Mouse (Mus musculus) CH12.LX (cell line): Measurements from ENCODE around the gene Amd1. TPM values are rescaled to one million over a fixed set of nuclear protein-coding genes. Genes with fewer than 3 reads are reported as not detected.

Experiments used
- DNase-seq: peaks from one replicate; pipeline ENCODE4 v3.0.0-alpha.2; 2013; ENCODE audit errors: extremely low read depth
- H3K27ac ChIP-seq: 2 replicates; pipeline ENCODE4 v1.5.1; 2012; ENCODE audit warnings: low read depth, mild to moderate bottlenecking, control low read depth, moderate library complexity; ENCODE audit not compliant: insufficient read depth
- H3K27me3 ChIP-seq: replicated peaks from 2 replicates; pipeline ENCODE3; 2012; ENCODE audit warnings: inconsistent platforms
- H3K36me3 ChIP-seq, 2 experiments: replicated peaks in 1 of 2; 2 replicates each; pipeline versions ENCODE3 to v1.6.1; 2012; ENCODE audit warnings: inconsistent platforms in 1 of 2, low read length in 1 of 2, mild to moderate bottlenecking in 1 of 2, mixed read lengths in 1 of 2, moderate library complexity in 1 of 2; ENCODE audit not compliant: control insufficient read depth in 1 of 2, insufficient read depth in 1 of 2
- H3K4me1 ChIP-seq, 2 experiments: 2 replicates each; pipeline ENCODE4 v1.6.1; 2012; ENCODE audit warnings: inconsistent platforms in 1 of 2, moderate library complexity in 1 of 2; ENCODE audit not compliant: insufficient read depth in 2 of 2, control insufficient read depth in 1 of 2
- H3K4me2 ChIP-seq: 2 replicates; pipeline ENCODE4 v1.6.1; 2012; ENCODE audit warnings: low read depth, mild to moderate bottlenecking, control low read depth; ENCODE audit not compliant: poor library complexity, insufficient read depth, severe bottlenecking
- H3K4me3 ChIP-seq, 3 experiments: fragments of 150-350 bp in 1 of 3; sonication (generic) in 1 of 3; replicated peaks in 1 of 3; 2 replicates each; pipeline versions ENCODE3 to v1.5.1; 2011 to 2012; ENCODE audit warnings: low read depth in 2 of 3, low read length in 2 of 3, mild to moderate bottlenecking in 2 of 3, moderate library complexity in 2 of 3, control low read depth in 1 of 3, improper control_type of control experiment in 1 of 3, inconsistent platforms in 1 of 3, mixed read lengths in 1 of 3; ENCODE audit not compliant: poor library complexity in 1 of 3
- H3K79me2 ChIP-seq: replicated peaks from 2 replicates; pipeline ENCODE4 v1.6.1; 2012; ENCODE audit warnings: mild to moderate bottlenecking, moderate library complexity; ENCODE audit not compliant: control insufficient read depth, poor library complexity, insufficient read depth, severe bottlenecking; ENCODE audit errors: extremely low read depth
- H3K9ac ChIP-seq: 2 replicates; pipeline ENCODE4 v1.6.1; 2012; ENCODE audit warnings: low read depth, mild to moderate bottlenecking, control low read depth, moderate library complexity; ENCODE audit not compliant: insufficient read depth
- H3K9me3 ChIP-seq: replicated peaks from 2 replicates; pipeline ENCODE3; 2012; ENCODE audit warnings: low read length, inconsistent platforms, mixed read lengths
- CHD2 ChIP-seq: IDR thresholded peaks from 2 replicates; pipeline ENCODE4 v1.6.1; 2011; ENCODE audit warnings: low read length, improper control_type of control experiment
- CTCF ChIP-seq, 2 experiments: IDR thresholded peaks in 1 of 2; conservative IDR thresholded peaks in 1 of 2; 2 replicates each; pipeline ENCODE4 v1.5.1; 2011 to 2012; ENCODE audit warnings: low read depth in 2 of 2, low read length in 2 of 2, improper control_type of control experiment in 1 of 2, inconsistent platforms in 1 of 2, mild to moderate bottlenecking in 1 of 2, moderate library complexity in 1 of 2
- E2F4 ChIP-seq: IDR thresholded peaks from 2 replicates; pipeline ENCODE4 v1.6.1; 2011; ENCODE audit warnings: low read depth, low read length, improper control_type of control experiment; ENCODE audit not compliant: insufficient replicate concordance
- ELF1 ChIP-seq: IDR thresholded peaks from 2 replicates; pipeline ENCODE4 v1.6.1; 2014; ENCODE audit warnings: low read depth, mild to moderate bottlenecking, inconsistent platforms, low read length, improper control_type of control experiment
- EP300 ChIP-seq: IDR thresholded peaks from 2 replicates; pipeline ENCODE4 v1.6.1; 2011; ENCODE audit warnings: low read length, improper control_type of control experiment
- ETS1 ChIP-seq: conservative IDR thresholded peaks from 2 replicates; pipeline ENCODE4 v1.6.1; 2012; ENCODE audit warnings: low read depth, mild to moderate bottlenecking, inconsistent platforms, low read length, improper control_type of control experiment, moderate library complexity
- IRF4 ChIP-seq: IDR thresholded peaks from 2 replicates; pipeline ENCODE4 v1.6.1; 2014; ENCODE audit warnings: low read depth, mild to moderate bottlenecking, inconsistent platforms, low read length, improper control_type of control experiment
- JUND ChIP-seq: conservative IDR thresholded peaks from 2 replicates; pipeline ENCODE4 v1.6.1; 2011; ENCODE audit warnings: low read depth, low read length, improper control_type of control experiment
- MAX ChIP-seq: IDR thresholded peaks from 2 replicates; pipeline ENCODE4 v1.6.1; 2011; ENCODE audit warnings: low read length, improper control_type of control experiment
- NRF1 ChIP-seq: IDR thresholded peaks from 2 replicates; pipeline ENCODE4 v1.6.1; 2014; ENCODE audit warnings: low read depth, mild to moderate bottlenecking, inconsistent platforms, low read length, improper control_type of control experiment, moderate library complexity
- PAX5 ChIP-seq: IDR thresholded peaks from 2 replicates; pipeline ENCODE4 v1.6.1; 2012; ENCODE audit warnings: low read length, inconsistent platforms, mixed read lengths
- POLR2AphosphoS2 ChIP-seq: IDR thresholded peaks from 2 replicates; pipeline ENCODE4 v1.6.1; 2011; ENCODE audit warnings: low read depth, low read length, improper control_type of control experiment
- RAD21 ChIP-seq: IDR thresholded peaks from 2 replicates; pipeline ENCODE4 v1.6.1; 2011; ENCODE audit warnings: low read depth, mild to moderate bottlenecking, low read length, improper control_type of control experiment, moderate library complexity
- RCOR1 ChIP-seq: conservative IDR thresholded peaks from 2 replicates; pipeline ENCODE4 v1.6.1; 2012; ENCODE audit warnings: low read depth, mild to moderate bottlenecking, inconsistent platforms, low read length, improper control_type of control experiment
- SIN3A ChIP-seq: IDR thresholded peaks from 2 replicates; pipeline ENCODE4 v1.6.1; 2012; ENCODE audit warnings: low read length, improper control_type of control experiment, inconsistent platforms
- UBTF ChIP-seq: IDR thresholded peaks from 2 replicates; pipeline ENCODE4 v1.6.1; 2012; ENCODE audit warnings: low read depth, mild to moderate bottlenecking, inconsistent platforms, low read length, improper control_type of control experiment, moderate library complexity
- USF2 ChIP-seq: conservative IDR thresholded peaks from 2 replicates; pipeline ENCODE4 v1.6.1; 2011; ENCODE audit warnings: low read depth, low read length, improper control_type of control experiment
- ZKSCAN1 ChIP-seq: IDR thresholded peaks from 2 replicates; pipeline ENCODE4 v1.6.1; 2012; ENCODE audit warnings: low read depth, inconsistent platforms, low read length, improper control_type of control experiment, borderline replicate concordance
- ZMIZ1 ChIP-seq: IDR thresholded peaks from 2 replicates; pipeline ENCODE4 v1.6.1; 2012; ENCODE audit warnings: low read depth, mild to moderate bottlenecking, inconsistent platforms, low read length, improper control_type of control experiment
- ZNF384 ChIP-seq: IDR thresholded peaks from 2 replicates; pipeline ENCODE4 v1.6.1; 2012; ENCODE audit warnings: low read depth, low read length, improper control_type of control experiment, inconsistent platforms
- dilution Hi-C: fragments of 300-500 bp; cut with MboI; formaldehyde crosslinking; loops from 2 replicates; pipeline ENCODE4 v1.14.3; 2020; ENCODE audit warnings: low sequenced_read_pairs; ENCODE audit not compliant: extremely low pct_unique_long_range_greater_than_20kb, extremely low pct_ligation_motif_present
- in situ Hi-C: fragments of 300-500 bp; cut with MboI; formaldehyde crosslinking; loops from 3 replicates; pipeline ENCODE4 v1.14.3; 2019; ENCODE audit warnings: low sequenced_read_pairs, low pct_ligation_motif_present, low pct_unique_long_range_greater_than_20kb, mixed read lengths
- polyA plus RNA-seq: library from polyadenylated mRNA; unstranded; fragments of >175 nt; gene quantifications from 2 replicates; pipeline ENCODE4 v1.2.1, GENCODE M21; 2012; ENCODE audit warnings: low read depth; ENCODE audit not compliant: insufficient read length
- total RNA-seq, 2 experiments: library from RNA; depleted of rRNA; stranded (reverse); fragments of 300-350 nt in 1 of 2; fragments of >200 nt in 1 of 2; gene quantifications; 2 replicates each; pipeline ENCODE4 v1.2.3; 2012 to 2014

Amd1 gene
- total and polyA plus RNA-seq, 3 experiments: 88.3 to 266 (median 165) TPM

DNA sequence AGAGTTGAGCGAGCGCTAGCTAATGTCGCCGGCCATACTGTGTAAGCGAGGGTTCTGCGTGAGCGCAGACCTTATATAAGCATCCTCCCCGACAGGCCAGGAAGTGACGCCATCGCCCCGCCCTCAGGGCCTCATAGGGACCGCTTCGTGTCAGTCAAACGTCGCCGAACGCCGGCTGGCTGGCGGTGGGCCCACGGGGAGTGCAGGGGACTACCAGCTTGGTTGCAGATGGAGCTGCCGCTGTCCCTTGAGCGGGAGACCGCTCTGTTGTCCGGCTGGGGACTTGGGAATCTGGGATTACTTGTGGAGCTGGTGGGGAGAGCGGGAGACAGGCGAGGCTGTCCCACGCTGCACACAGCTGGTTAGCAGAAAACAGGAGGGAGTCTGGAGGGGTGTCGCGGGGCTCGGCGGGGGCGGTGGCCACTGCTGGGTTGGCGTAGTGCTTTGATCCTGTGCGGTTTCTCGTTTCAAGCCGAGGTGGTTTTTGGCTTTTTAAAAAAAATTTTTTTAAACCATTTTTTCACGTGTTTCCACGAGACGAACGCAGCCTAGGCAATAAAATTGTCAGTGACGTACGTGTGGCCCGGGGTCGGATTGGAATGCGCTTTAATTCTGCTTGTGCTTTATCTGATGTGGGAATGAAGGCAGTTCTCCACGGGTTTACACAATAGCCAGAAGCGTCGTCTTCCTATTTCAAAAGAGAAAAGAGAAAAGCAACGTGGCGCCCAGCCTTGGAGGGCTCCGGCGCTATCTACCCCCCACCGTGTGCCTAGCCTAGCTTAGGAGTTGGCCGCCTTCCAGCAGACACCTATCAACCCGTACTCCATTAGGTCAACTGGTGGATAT, at the start of gene Amd1 (continued):
- no peak; the same call in 1 of the 2 replicates for TF ChIP-seq ETS1

GRCm38 (mm10) chr10:40351156-40351555, 49.2 kb upstream of the Amd1 start:
- in situ Hi-C loops: loop anchor here (25.0 kb wide), 1 partner anchor 161 kb away; no protein-coding TSS in a partner anchor
- no peak for DNase-seq
- Histone ChIP-seq H3K36me3 (no peaks in the 10 kb centered on the region), H3K27ac (no peak overlapping the region), H3K4me3 (no peak overlapping the region), H3K9me3 (no peaks in the 10 kb centered on the region), H3K9ac (no peak overlapping the region), H3K79me2 (peaks cover 6% of the 10 kb centered on the region; the same call in 1 of the 2 replicates), H3K27me3 (no peaks in the 10 kb centered on the region), H3K4me1 (peaks cover 0 to 18% of the 10 kb centered on the region in 2 experiments; a peak in 1 of 4 replicates), H3K4me2 (no peak overlapping the region)
- TF ChIP-seq ZNF384: no peak
- TF ChIP-seq POLR2AphosphoS2: no peak
- TF ChIP-seq IRF4: no peak
- TF ChIP-seq NRF1: no peak
- TF ChIP-seq MAX: no peak
- no peak for TF ChIP-seq EP300
- no peak for TF ChIP-seq SIN3A
- TF ChIP-seq RAD21: no peak
- no peak for TF ChIP-seq UBTF
- no peak for TF ChIP-seq ZMIZ1
- no peak for TF ChIP-seq ELF1
- no peak for TF ChIP-seq CTCF (conservative IDR thresholded peaks at IDR 0.05 in 1 of 2, IDR thresholded peaks at IDR 0.05 in 1 of 2; ENCODE audit: low read depth in 2 of 2, low read length in 2 of 2)
- TF ChIP-seq CHD2: no peak
- TF ChIP-seq E2F4: no peak
- TF ChIP-seq RCOR1: no peak
- TF ChIP-seq JUND: no peak
- no peak for TF ChIP-seq USF2
- TF ChIP-seq PAX5: no peak
- no peak for TF ChIP-seq ZKSCAN1
- dilution Hi-C loops: no loop called here
